Mouse (Mus musculus): ENCODE measurements around the gene Ssh3.

Gene Ssh3

GRCm38 (mm10) chr19:4214071-4214770 is 54.8 kb downstream of the Ssh3 start, which contains the start of the genes Clcf1 and AC109138.7:
Gene Clcf1, plus strand, starts transcription at chr19:4214238.
Gene AC109138.7, plus strand, starts transcription at chr19:4214357.
- DNase-seq = no peak

DNA sequence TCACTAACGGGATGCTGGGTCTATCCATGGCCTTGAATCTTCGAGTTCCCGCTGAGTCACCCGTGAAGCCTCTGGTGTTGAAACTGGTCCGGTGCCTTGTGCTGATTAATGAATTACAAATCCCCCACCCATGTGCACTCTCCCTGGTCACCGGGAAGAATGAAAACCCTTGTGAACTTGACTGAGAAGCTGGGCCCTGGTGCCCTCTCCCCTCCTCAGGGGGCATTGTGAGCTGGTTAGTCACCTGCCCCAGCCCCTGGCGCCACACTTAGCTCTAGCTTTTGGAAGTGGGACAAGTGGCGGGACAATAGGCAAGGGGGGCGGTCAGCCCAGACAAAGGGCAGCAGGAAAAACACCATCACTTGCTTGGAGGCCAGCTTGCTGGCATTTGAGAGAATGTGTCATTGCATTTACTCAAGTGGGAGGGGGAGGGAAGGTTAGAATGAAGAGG is 55.4 kb downstream of the Ssh3 start:
- no peak for DNase-seq

DNA sequence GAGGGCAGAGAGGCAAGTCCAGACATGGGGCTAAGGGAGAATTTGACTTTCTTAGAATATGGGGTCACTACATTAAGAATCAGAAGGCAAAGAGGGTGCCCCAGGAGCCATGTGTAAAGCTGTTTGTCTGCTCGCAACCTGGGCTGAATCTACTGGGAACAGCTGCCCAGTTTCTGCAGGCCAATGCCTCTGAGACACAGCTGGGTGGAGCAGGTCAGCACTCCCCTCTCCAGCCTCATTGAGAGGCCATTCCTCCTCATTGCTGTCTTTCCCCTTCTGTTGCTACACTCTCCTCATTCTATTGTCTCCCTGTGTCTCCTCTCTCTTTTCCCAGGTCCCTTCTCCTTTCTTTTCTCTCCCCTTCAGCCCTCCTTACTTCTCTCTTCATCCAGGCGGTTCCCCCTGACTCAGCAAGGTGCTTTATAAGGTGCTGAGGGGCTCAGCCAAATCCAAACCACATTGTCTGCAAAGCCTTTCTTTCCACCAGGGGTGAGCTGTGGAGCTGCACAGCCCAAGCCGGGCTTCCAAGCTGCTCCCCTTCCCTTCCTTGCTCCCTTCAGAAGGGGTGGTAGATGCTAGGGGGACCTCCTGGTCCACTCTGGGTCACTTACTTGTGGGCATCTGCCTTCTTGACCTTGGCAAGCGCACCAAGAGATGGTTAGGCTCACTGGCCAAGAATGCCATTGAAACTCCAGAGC is 56.9 kb downstream of the Ssh3 start:
- no peak for DNase-seq

Measured in cerebellum, adult 11-12 months (tissue).